Mouse (Mus musculus) heart, adult 2 months (tissue): ENCODE measurements around the gene Ism2. TPM values are rescaled to one million over a fixed set of nuclear protein-coding genes. Genes with fewer than 3 reads are reported as not detected.

Experiments used
- DNase-seq, 2 experiments: peaks; one replicate each; pipeline ENCODE4 v3.0.0; 2021
- H3K27ac ChIP-seq: fragments of 200-600 bp; 2 replicates; pipeline ENCODE4 v1.8.1; 2022
- H3K27me3 ChIP-seq: fragments of 200-500 bp; 2 replicates; pipeline ENCODE4 v1.6.1; 2012; ENCODE audit warnings: mild to moderate bottlenecking, low read length, inconsistent platforms, mixed read lengths; ENCODE audit not compliant: control insufficient read depth, insufficient read depth
- H3K36me3 ChIP-seq: fragments of 200-500 bp; 2 replicates; pipeline ENCODE4 v1.6.1; 2012; ENCODE audit warnings: low read length, inconsistent platforms; ENCODE audit not compliant: control insufficient read depth, insufficient read depth
- H3K4me1 ChIP-seq: fragments of 200-500 bp; 2 replicates; pipeline ENCODE4 v1.6.1; 2011; ENCODE audit warnings: low read length; ENCODE audit not compliant: control insufficient read depth, insufficient read depth
- H3K4me3 ChIP-seq: fragments of 200-600 bp; 2 replicates; pipeline ENCODE4 v1.8.1; 2022
- H3K79me2 ChIP-seq: fragments of 200-500 bp; replicated peaks from 2 replicates; pipeline ENCODE4 v1.6.1; 2012; ENCODE audit warnings: mild to moderate bottlenecking, inconsistent platforms, low read length, moderate library complexity, mixed read lengths; ENCODE audit not compliant: control insufficient read depth, insufficient read depth
- H3K9ac ChIP-seq: fragments of 200-500 bp; 2 replicates; pipeline ENCODE4 v1.6.1; 2012; ENCODE audit warnings: low read depth, mild to moderate bottlenecking, control low read depth, inconsistent platforms, low read length, mixed read lengths
- CTCF ChIP-seq: fragments of 200-600 bp; IDR thresholded peaks from 2 replicates; pipeline ENCODE4 v1.8.1; 2022; ENCODE audit warnings: antibody characterized with exemption, mild to moderate bottlenecking, moderate library complexity
- EP300 ChIP-seq: fragments of 200-500 bp; IDR thresholded peaks from 2 replicates; pipeline ENCODE4 v1.6.1; 2011; ENCODE audit warnings: low read depth, low read length, control low read depth; ENCODE audit not compliant: insufficient read depth
- POLR2A ChIP-seq: fragments of 200-500 bp; IDR thresholded peaks from 2 replicates; pipeline ENCODE4 v1.6.1; 2011; ENCODE audit warnings: mild to moderate bottlenecking, low read depth, low read length, control low read depth; ENCODE audit not compliant: insufficient read depth
- WGBS: fragments of 180-500 bp; shearing (Covaris S2); methylation state at CpG from one replicate; pipeline ENCODE4 v1.1.7; 2018; 5-methylcytosine and 5-hydroxymethylcytosine counted together
- intact Hi-C: fragments of 180-260 bp; cut with DNase I; formaldehyde crosslinking; loops from one replicate; pipeline ENCODE4 v1.15.1; 2025
- microRNA-seq, 2 experiments: library from miRNA; unstranded; fragments of <30 nt; microRNA quantifications; one replicate each; pipeline ENCODE4 v1.2.0; 2021
- polyA plus RNA-seq: library from polyadenylated mRNA; depleted of rRNA; stranded (reverse); fragments of >200 nt; gene quantifications from 2 replicates; pipeline ENCODE4 v1.2.3, GENCODE M21; 2012; rRNA removed
- total RNA-seq, 2 experiments: library from RNA; stranded (reverse); gene quantifications; 2 replicates each; pipeline ENCODE4 v1.2.3; 2021

Gene Ism2
- total and polyA plus RNA-seq, 3 experiments: 0.18 TPM; not detected in 2

- intact Hi-C loops: no loop called here
- Histone ChIP-seq H3K36me3 (no peaks in the 10 kb centered on the region; the same call in 1 of the 2 replicates), H3K27ac (no peak within 1 kb of the TSS), H3K4me3 (no peak within 1 kb of the TSS), H3K9ac (no peak within 1 kb of the TSS), H3K79me2 (no peaks in the 10 kb centered on the region), H3K27me3 (no peaks in the 10 kb centered on the region), H3K4me1 (no peaks in the 10 kb centered on the region)
- DNase-seq: no peak
- 57% methylated on average over 1 of the region's 1 CpGs for WGBS
- no peak for TF ChIP-seq CTCF
- no peak for TF ChIP-seq POLR2A
- TF ChIP-seq EP300: no peak
These were observed 60.9 kb downstream of the Ism2 start, which contains the start of gene Noxred1 for GRCm38 (mm10) chr12:87238632-87239031. TSS of gene Noxred1 (minus strand) at chr12:87238732.

- no peak for DNase-seq
- no peaks in the 10 kb centered on the region for H3K36me3 ChIP-seq
- no peaks in the 10 kb centered on the region for H3K79me2 ChIP-seq
- H3K4me3 ChIP-seq: no peak overlapping the region
- H3K27ac ChIP-seq: no peak overlapping the region
- intact Hi-C loops: no loop called here
- TF ChIP-seq POLR2A (no peak), EP300 (no peak), CTCF (no peak)
- H3K9ac ChIP-seq: no peak overlapping the region
- WGBS: 64% methylated on average over 5 of the region's 5 CpGs
- H3K4me1 ChIP-seq: no peaks in the 10 kb centered on the region
- H3K27me3 ChIP-seq: no peaks in the 10 kb centered on the region
These were observed 62.5 kb downstream of the Ism2 start for GRCm38 (mm10) chr12:87236882-87237483.

DNA sequence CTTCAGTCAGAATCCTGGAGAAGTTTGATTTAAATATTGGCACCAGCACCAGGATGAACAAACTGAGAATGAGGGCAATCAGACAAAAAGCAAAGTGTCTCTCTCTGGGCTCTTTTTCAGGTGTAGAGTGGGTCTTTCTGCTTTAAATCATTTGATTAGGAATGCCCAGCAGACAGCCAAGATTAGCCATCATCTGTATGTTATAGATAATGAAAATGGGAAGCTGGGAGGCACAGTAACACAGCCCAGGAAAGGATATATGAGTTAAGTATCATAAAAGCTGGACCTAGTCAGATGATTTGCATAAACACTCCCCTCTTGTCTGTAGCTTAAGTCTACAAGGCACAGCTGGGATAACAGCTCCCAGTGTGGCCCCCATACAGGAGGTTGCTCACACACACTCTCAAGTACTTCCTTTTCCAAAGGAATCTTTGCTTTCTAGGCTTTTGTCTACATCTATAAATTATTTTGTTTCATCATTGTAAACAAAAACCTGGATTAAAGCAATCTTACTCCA, 69.1 kb downstream of the Ism2 start:
- H3K36me3 ChIP-seq: no peaks in the 10 kb centered on the region
- intact Hi-C loops: no loop called here
- no peaks in the 10 kb centered on the region for H3K4me1 ChIP-seq
- no peaks in the 10 kb centered on the region for H3K27me3 ChIP-seq
- no peak for DNase-seq
- no peak for TF ChIP-seq CTCF
- TF ChIP-seq EP300: no peak
- TF ChIP-seq POLR2A: no peak
- H3K79me2 ChIP-seq: no peaks in the 10 kb centered on the region
- H3K27ac ChIP-seq: no peak overlapping the region
- no peak overlapping the region for H3K9ac ChIP-seq
- H3K4me3 ChIP-seq: no peak overlapping the region

- no peak overlapping the region for H3K4me3 ChIP-seq
- no peak overlapping the region for H3K9ac ChIP-seq
- intact Hi-C loops: no loop called here
- H3K27me3 ChIP-seq: no peaks in the 10 kb centered on the region
- no peak for DNase-seq
- no peaks in the 10 kb centered on the region for H3K4me1 ChIP-seq
- TF ChIP-seq EP300: no peak
- no peaks in the 10 kb centered on the region for H3K79me2 ChIP-seq
- no peak overlapping the region for H3K27ac ChIP-seq
- 84% methylated on average over 2 of the region's 2 CpGs for WGBS
- no peaks in the 10 kb centered on the region for H3K36me3 ChIP-seq
These were observed 69.9 kb downstream of the Ism2 start for GRCm38 (mm10) chr12:87229633-87230032.

Small RNAs within 50 kb of the gene (microRNA-seq; reads per million reads assigned to microRNA genes)
- gene Gm47293: 0 reads per million in 2 experiments

Other genes starting within 250 kb of the Ism2 start
- gene Ngb, start 197.2 kb downstream of the Ism2 start, total RNA-seq: not detected
- 0.14 and 0.26 TPM in 2 replicates for gene Ngb, start 197.2 kb downstream of the Ism2 start, polyA plus RNA-seq
- 10 to 100 TPM; 43.1 to 46.0 TPM for gene Gstz1, start 152.5 kb downstream of the Ism2 start, total RNA-seq
- gene Gstz1, start 152.5 kb downstream of the Ism2 start, polyA plus RNA-seq: 66.7 and 89.0 TPM in 2 replicates
- 1 to 10 TPM; 9.4 to 9.7 TPM for gene Pomt2, start 151.7 kb downstream of the Ism2 start, total RNA-seq
- gene Pomt2, start 151.7 kb downstream of the Ism2 start, polyA plus RNA-seq: 9.8 and 18.9 TPM in 2 replicates
- gene Samd15, start 100.0 kb downstream of the Ism2 start, total RNA-seq: not detected
- gene Samd15, start 100.0 kb downstream of the Ism2 start, polyA plus RNA-seq: 0.39 TPM in 1 of 2 replicates, not detected in the other
- gene Tmed8, start 99.3 kb downstream of the Ism2 start, total RNA-seq: 1 to 10 TPM; 5.3 to 6.4 TPM
- 3.1 and 5.6 TPM in 2 replicates for gene Tmed8, start 99.3 kb downstream of the Ism2 start, polyA plus RNA-seq
- under 1 TPM; 0.39 to 0.61 TPM for gene Noxred1, start 61.0 kb downstream of the Ism2 start, total RNA-seq
- gene Noxred1, start 61.0 kb downstream of the Ism2 start, polyA plus RNA-seq: 0.47 and 0.67 TPM in 2 replicates
- gene Vipas39, start 33.4 kb downstream of the Ism2 start, total RNA-seq: 10 to 100 TPM; 23.2 to 25.5 TPM
- gene Vipas39, start 33.4 kb downstream of the Ism2 start, polyA plus RNA-seq: 23.3 and 39.7 TPM in 2 replicates
- gene Ahsa1, start 33.2 kb downstream of the Ism2 start, total RNA-seq: 100 to 1,000 TPM; 138 to 153 TPM
- gene Ahsa1, start 33.2 kb downstream of the Ism2 start, polyA plus RNA-seq: 74.5 and 85.8 TPM in 2 replicates
- 10 to 100 TPM; 21.1 to 23.1 TPM for gene Sptlc2, start 88.7 kb upstream of the Ism2 start, total RNA-seq
- 5.0 and 9.8 TPM in 2 replicates for gene Sptlc2, start 88.7 kb upstream of the Ism2 start, polyA plus RNA-seq
- 100 to 1,000 TPM; 169 to 173 TPM for gene Slirp, start 144.2 kb upstream of the Ism2 start, total RNA-seq
- gene Slirp, start 144.2 kb upstream of the Ism2 start, polyA plus RNA-seq: 32.1 and 49.0 TPM in 2 replicates
- gene Alkbh1, start 144.3 kb upstream of the Ism2 start, total RNA-seq: 10 to 100 TPM in 1 of 2 experiments, 1 to 10 TPM in 1; 9.6 to 11.5 TPM
- gene Alkbh1, start 144.3 kb upstream of the Ism2 start, polyA plus RNA-seq: 7.6 and 11.9 TPM in 2 replicates
- 10 to 100 TPM; 42.3 to 46.1 TPM for gene Snw1, start 172.6 kb upstream of the Ism2 start, total RNA-seq
- 8.5 and 15.6 TPM in 2 replicates for gene Snw1, start 172.6 kb upstream of the Ism2 start, polyA plus RNA-seq
- not detected for gene Gm5788, start 195.0 kb upstream of the Ism2 start, total RNA-seq
- gene Gm5788, start 195.0 kb upstream of the Ism2 start, polyA plus RNA-seq: not detected in 2 replicates
- not detected for gene Gm8300, start 214.6 kb upstream of the Ism2 start, total RNA-seq
- not detected in 2 replicates for gene Gm8300, start 214.6 kb upstream of the Ism2 start, polyA plus RNA-seq